Mouse (Mus musculus): ENCODE data around the gene Acox3.

Gene Acox3

GRCm38 (mm10) chr5:35610381-35610780 lies 27.5 kb downstream of the Acox3 start:
- DNase-seq (ENCODE audit: low read depth, low spot score), result no peak

GRCm38 (mm10) chr5:35611170-35611569 lies 28.3 kb downstream of the Acox3 start:
- no peak for DNase-seq (ENCODE audit: low read depth, low spot score)

- no peak for DNase-seq (ENCODE audit: low read depth, low spot score)
These were observed 29.1 kb downstream of the Acox3 start for GRCm38 (mm10) chr5:35611900-35612299.

- no peak for DNase-seq (ENCODE audit: low read depth, low spot score)
These were observed 29.9 kb downstream of the Acox3 start for GRCm38 (mm10) chr5:35612722-35613121.

GRCm38 (mm10) chr5:35616943-35617342 lies 34.1 kb downstream of the Acox3 start:
- peak; percentile 9 for DNase-seq (ENCODE audit: low read depth, low spot score)

GRCm38 (mm10) chr5:35621114-35621513 lies 38.3 kb downstream of the Acox3 start:
- peak; percentile 8 for DNase-seq (ENCODE audit: low read depth, low spot score)

GRCm38 (mm10) chr5:35623831-35624230 lies 41.0 kb downstream of the Acox3 start:
- DNase-seq (ENCODE audit: low read depth, low spot score), result no peak

GRCm38 (mm10) chr5:35624751-35625239 lies 42.0 kb downstream of the Acox3 start:
- no peak for DNase-seq (ENCODE audit: low read depth, low spot score)

- DNase-seq (ENCODE audit: low read depth, low spot score), result no peak
These were observed 43.6 kb downstream of the Acox3 start for GRCm38 (mm10) chr5:35626408-35626807.

GRCm38 (mm10) chr5:35627307-35627840 lies 44.5 kb downstream of the Acox3 start:
- no peak for DNase-seq (ENCODE audit: low read depth, low spot score)

- no peak for DNase-seq (ENCODE audit: low read depth, low spot score)
These were observed 45.8 kb downstream of the Acox3 start for GRCm38 (mm10) chr5:35628685-35629084.

GRCm38 (mm10) chr5:35629333-35629732 lies 46.5 kb downstream of the Acox3 start:
- DNase-seq (ENCODE audit: low read depth, low spot score), result no peak

- DNase-seq (ENCODE audit: low read depth, low spot score), result no peak
These were observed 47.9 kb downstream of the Acox3 start for GRCm38 (mm10) chr5:35630706-35631105.

- no peak for DNase-seq (ENCODE audit: low read depth, low spot score)
These were observed 48.4 kb downstream of the Acox3 start for GRCm38 (mm10) chr5:35631224-35631623.

- DNase-seq (ENCODE audit: low read depth, low spot score), result no peak
These were observed 48.9 kb downstream of the Acox3 start for GRCm38 (mm10) chr5:35631755-35632154.

GRCm38 (mm10) chr5:35632841-35633240 lies 50.0 kb downstream of the Acox3 start:
- DNase-seq (ENCODE audit: low read depth, low spot score), result no peak

GRCm38 (mm10) chr5:35636016-35636415 lies 53.2 kb downstream of the Acox3 start:
- DNase-seq (ENCODE audit: low read depth, low spot score), result no peak

- no peak for DNase-seq (ENCODE audit: low read depth, low spot score)
These were observed 59.2 kb downstream of the Acox3 start for GRCm38 (mm10) chr5:35641961-35642584.

- no peak for DNase-seq (ENCODE audit: low read depth, low spot score)
These were observed 60.7 kb downstream of the Acox3 start for GRCm38 (mm10) chr5:35643401-35644048.

- DNase-seq (ENCODE audit: low read depth, low spot score), result no peak
These were observed 61.2 kb downstream of the Acox3 start for GRCm38 (mm10) chr5:35644082-35644481.

GRCm38 (mm10) chr5:35645938-35646493 lies 63.2 kb downstream of the Acox3 start:
- no peak for DNase-seq (ENCODE audit: low read depth, low spot score)

GRCm38 (mm10) chr5:35646927-35647326 lies 64.1 kb downstream of the Acox3 start:
- no peak for DNase-seq (ENCODE audit: low read depth, low spot score)

GRCm38 (mm10) chr5:35647562-35647961 lies 64.7 kb downstream of the Acox3 start:
- no peak for DNase-seq (ENCODE audit: low read depth, low spot score)
